32 mouse cellular contexts compared by ENCODE assay signal in genomic region chr17:26959815-26960214, GRCm38 (mm10).
"Had no signal": no experiment of that assay in that cellular context is flagged by ENCODE, and none has a peak within 500 bp of the region (broad histone marks: within the 10 kb centered on the region; RNA-seq: fewer than 3 reads in every experiment).

No protein-coding gene starts in this region.

- H3K4me2 ChIP-seq: limb, embryonic 12.5 days; limb, embryonic 13.5 days; limb, embryonic 15.5 days; liver, embryonic 11.5 days; liver, embryonic 12.5 days; liver, embryonic 13.5 days; liver, embryonic 15.5 days; lung, embryonic 14.5 days; lung, embryonic 15.5 days; midbrain, embryonic 11.5 days; midbrain, embryonic 12.5 days; midbrain, embryonic 13.5 days; midbrain, embryonic 15.5 days; neural tube, embryonic 12.5 days had no signal

- H3K4me3 ChIP-seq: limb, embryonic 10.5 days; limb, embryonic 12.5 days; limb, embryonic 13.5 days; limb, embryonic 15.5 days; liver, embryonic 12.5 days; liver, embryonic 13.5 days; liver, embryonic 15.5 days; lung, embryonic 15.5 days; megakaryocyte, embryonic 14.5 days; midbrain, embryonic 10.5 days; midbrain, embryonic 12.5 days; midbrain, embryonic 13.5 days; midbrain, embryonic 15.5 days; myocyte; neural tube, embryonic 12.5 days had no signal

- H3K9ac ChIP-seq: limb, embryonic 12.5 days; limb, embryonic 13.5 days; limb, embryonic 15.5 days; liver, embryonic 12.5 days; liver, embryonic 14.5 days; liver, embryonic 15.5 days; liver, postnatal 0 days; lung, embryonic 14.5 days; lung, embryonic 15.5 days; midbrain, embryonic 12.5 days; midbrain, embryonic 13.5 days; midbrain, embryonic 15.5 days; neural tube, embryonic 12.5 days had no signal

- H3K9me3 ChIP-seq: limb, embryonic 10.5 days; limb, embryonic 12.5 days; limb, embryonic 13.5 days; limb, embryonic 15.5 days; liver, embryonic 12.5 days; liver, embryonic 13.5 days; liver, embryonic 15.5 days; lung, embryonic 15.5 days; megakaryocyte, embryonic 14.5 days; midbrain, embryonic 10.5 days; midbrain, embryonic 12.5 days; midbrain, embryonic 13.5 days; midbrain, embryonic 15.5 days; neural tube, embryonic 12.5 days had no signal

- H3K36me3 ChIP-seq: liver, embryonic 15.5 days had no signal

- ATAC-seq: liver, embryonic 12.5 days; liver, postnatal 0 days; lung, postnatal 0 days; midbrain, embryonic 13.5 days; midbrain, embryonic 15.5 days; midbrain, embryonic 16.5 days had no signal

- H3K27me3 ChIP-seq: limb, embryonic 12.5 days; limb, embryonic 13.5 days; limb, embryonic 15.5 days; liver, embryonic 12.5 days; liver, embryonic 13.5 days; liver, embryonic 15.5 days; lung, embryonic 15.5 days; midbrain, embryonic 12.5 days; midbrain, embryonic 13.5 days; midbrain, embryonic 15.5 days; neural tube, embryonic 12.5 days had no signal

- H3K4me1 ChIP-seq: limb, embryonic 12.5 days; limb, embryonic 13.5 days; limb, embryonic 15.5 days; lung, embryonic 15.5 days; midbrain, embryonic 12.5 days; midbrain, embryonic 15.5 days; neural tube, embryonic 12.5 days had no signal

- H3K27ac ChIP-seq: limb, embryonic 10.5 days; limb, embryonic 12.5 days; limb, embryonic 13.5 days; limb, embryonic 15.5 days; liver, embryonic 12.5 days; liver, embryonic 13.5 days; liver, embryonic 14.5 days; liver, embryonic 15.5 days; lung, embryonic 15.5 days; macrophage; midbrain, embryonic 10.5 days; midbrain, embryonic 12.5 days; midbrain, embryonic 13.5 days; midbrain, embryonic 15.5 days; neural tube, embryonic 12.5 days had no signal

- DNase-seq: left cerebral cortex, postnatal 4 days; liver; liver, embryonic 13.5 days; liver, postnatal 0 days; lung, adult 18-20 months; lung, adult 2 months; lung, embryonic 14.5 days; lung, postnatal 10 days; lung, postnatal 14 days; lung, postnatal 36 days; lung, postnatal 4 days; midbrain, embryonic 14.5 days had no signal
